ENCODE assay signal across 5 mouse cellular contexts in genomic region chr3:53151081-53151480, GRCm38 (mm10).
"Had no signal": no experiment of that assay in that cellular context is flagged by ENCODE, and none has a peak within 500 bp of the region (broad histone marks: within the 10 kb centered on the region; RNA-seq: fewer than 3 reads in every experiment).

No protein-coding gene starts in this region.

- DNase-seq: kidney, adult 18-20 months; kidney, postnatal 25 days; lung, embryonic 14.5 days; right cerebral cortex, postnatal 25 days; thymus, postnatal 36 days had no signal
